ENCODE assay signal across 8 mouse cellular contexts in genomic region chr11:80602041-80602458, GRCm38 (mm10).
DNase-seq lines count a peak whose midpoint lies in the region; ATAC-seq and TF ChIP-seq lines count a peak whose summit lies in the region.

No protein-coding gene starts in this region.

- no peak overlapping the region for H3K4me3 ChIP-seq in thymus, adult 2 months (ENCODE audit: control insufficient read depth, insufficient read depth, low read length)
- no peak overlapping the region for H3K4me3 ChIP-seq in forebrain, embryonic 12.5 days (replicated peaks)

- TF ChIP-seq CTCF in thymus, adult 2 months (IDR thresholded peaks at IDR 0.05; ENCODE audit: borderline replicate concordance, control insufficient read depth, extremely low read depth, insufficient read depth, low read length, poor library complexity): no peak

- 40% methylated on average over 8 of the region's 8 CpGs for WGBS in thymus, adult 2 months
- WGBS in forebrain, embryonic 12.5 days: 21% methylated on average over 8 of the region's 8 CpGs

- no peak overlapping the region for H3K9ac ChIP-seq in forebrain, embryonic 12.5 days

- H3K36me3 ChIP-seq in thymus, adult 2 months (ENCODE audit: control insufficient read depth, insufficient read depth, low read length): no peaks in the 10 kb centered on the region
- no peaks in the 10 kb centered on the region for H3K36me3 ChIP-seq in forebrain, embryonic 12.5 days (replicated peaks)

- no peak overlapping the region for H3K27ac ChIP-seq in thymus, adult 2 months (ENCODE audit: control insufficient read depth, insufficient read depth, low read length)
- H3K27ac ChIP-seq in forebrain, embryonic 12.5 days: peak overlapping the region; percentile 89

- TF ChIP-seq POLR2A in thymus, adult 2 months (IDR thresholded peaks at IDR 0.05; ENCODE audit: control insufficient read depth, extremely low read depth, insufficient read depth, low read length, poor library complexity): no peak

- peak overlapping the region; percentile 62 for H3K4me2 ChIP-seq in forebrain, embryonic 12.5 days

- peak; percentile 32 for ATAC-seq in frontal cortex, adult (ENCODE audit: low TSS enrichment)
- ATAC-seq in forebrain, embryonic 12.5 days (ENCODE audit: low FRiP score): no peak

- intact Hi-C loops in left cerebral cortex, postnatal 4 days (cut with DNase I): loop anchor here (5.0 kb wide), 1 partner anchor 65 kb away; no protein-coding TSS in a partner anchor

- DNase-seq in frontal cortex, postnatal 25 days (ENCODE audit: low spot score in 2 of 2): no peak
- peak; percentile 21 for DNase-seq in thymus, adult 2 months
- no peak for DNase-seq in thymus, adult 18-20 months
- DNase-seq in left cerebral cortex, postnatal 4 days: peak; percentile 33
- DNase-seq in right cerebral cortex, postnatal 14 days: peak; percentile 32
- DNase-seq in gastrocnemius, postnatal 25 days: no peak

- H3K4me1 ChIP-seq in thymus, adult 2 months (replicated peaks; ENCODE audit: control insufficient read depth, insufficient read depth, low read length): peaks cover 5% of the 10 kb centered on the region; the same call in 1 of the 2 replicates
- peaks cover 21% of the 10 kb centered on the region for H3K4me1 ChIP-seq in forebrain, embryonic 12.5 days

- H3K9me3 ChIP-seq in forebrain, embryonic 12.5 days: no peaks in the 10 kb centered on the region

- H3K27me3 ChIP-seq in thymus, adult 2 months (ENCODE audit: control insufficient read depth, insufficient read depth, low read length): no peaks in the 10 kb centered on the region
- H3K27me3 ChIP-seq in forebrain, embryonic 12.5 days: peaks cover 42% of the 10 kb centered on the region

Comparison
In these comparisons a context has a peak if more than half of its experiments do, and no peak if none do; other contexts are left out.
1. DNase-seq: peak in thymus, adult 2 months (single experiment), left cerebral cortex, postnatal 4 days (single experiment) and right cerebral cortex, postnatal 14 days (single experiment); none in frontal cortex, postnatal 25 days (0 of 2), thymus, adult 18-20 months (0 of 2) and gastrocnemius, postnatal 25 days (single experiment).